Mouse (Mus musculus) gastrocnemius, adult 8-10 months (tissue): ENCODE measurements around the gene Esp31. TPM values are rescaled to one million over a fixed set of nuclear protein-coding genes. Genes with fewer than 3 reads are reported as not detected.

Experiments used
- DNase-seq, 2 experiments: peaks; one replicate each; pipeline ENCODE4 v3.0.0; 2022; ENCODE audit warnings: low spot score in 2 of 2
- total RNA-seq, 4 experiments: library from RNA; stranded (reverse); gene quantifications; 2 replicates each; pipeline ENCODE4 v1.2.4; 2022

The Esp31 gene
- total RNA-seq = not detected

DNA sequence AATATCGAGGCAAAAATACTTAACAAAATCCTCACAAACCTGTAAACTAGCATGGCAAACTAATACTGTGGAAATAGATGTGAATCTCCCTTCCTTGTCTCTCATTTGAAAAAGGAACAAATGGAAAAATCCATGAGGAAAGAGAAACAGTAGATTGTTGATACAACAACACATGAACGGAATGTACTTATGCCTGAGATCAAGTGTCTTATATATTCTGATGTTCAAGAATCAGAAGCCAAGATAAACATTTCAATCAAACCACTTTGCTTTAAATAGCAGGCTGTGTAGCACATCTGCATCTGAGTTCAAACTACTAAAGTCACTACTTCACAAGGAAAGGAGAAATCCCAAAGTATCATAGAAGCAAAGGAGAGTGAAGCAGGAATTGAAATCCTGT lies at the start of gene Esp31:
Esp31 (plus strand) TSS at position 301 of the 400 bp plus-strand sequence.
- no peak for DNase-seq

Other genes with a start within 250 kb of the Esp31 start
- gene Esp36, start 219.3 kb upstream of the Esp31 start, total RNA-seq = not detected
- gene Esp34, start 85.3 kb upstream of the Esp31 start, total RNA-seq = not detected